Mouse (Mus musculus): ENCODE measurements around the gene Kiss1.

GRCm38 (mm10) chr1:133351762-133352161 lies 30.1 kb downstream of the Kiss1 start:
- TF ChIP-seq CTCF (IDR thresholded peaks at IDR 0.05; ENCODE audit: insufficient read depth, low read length), result no peak
- no peak for TF ChIP-seq POLR2A (IDR thresholded peaks at IDR 0.05; ENCODE audit: borderline replicate concordance, extremely low read depth, low read depth, low read length)

Measured in lung, adult 2 months (tissue).